ENCODE assay signal across 33 mouse cellular contexts in genomic region chr2:166334559-166334958, GRCm38 (mm10).
DNase-seq lines count a peak whose midpoint lies in the region; ATAC-seq and TF ChIP-seq lines count a peak whose summit lies in the region.
"Had no signal": no experiment of that assay in that cellular context is flagged by ENCODE, and none has a peak within 500 bp of the region (broad histone marks: within the 10 kb centered on the region; RNA-seq: fewer than 3 reads in every experiment).

No protein-coding gene starts in this region.

- WGBS in stomach, embryonic 14.5 days = 28% methylated on average over 7 of the region's 7 CpGs
- 47% methylated on average over 7 of the region's 7 CpGs for WGBS in stomach, postnatal 0 days
- WGBS in limb, embryonic 14.5 days = 23% methylated on average over 7 of the region's 7 CpGs
- WGBS in thymus, adult 2 months = 84% methylated on average over 7 of the region's 7 CpGs

- no peak for TF ChIP-seq CTCF in stomach, postnatal 0 days (IDR thresholded peaks at IDR 0.05; ENCODE audit: low read depth)
- TF ChIP-seq CTCF in thymus, adult 2 months (IDR thresholded peaks at IDR 0.05; ENCODE audit: borderline replicate concordance, control insufficient read depth, extremely low read depth, insufficient read depth, low read length, poor library complexity) = no peak

- no peak for TF ChIP-seq EP300 in stomach, postnatal 0 days (optimal IDR thresholded peaks at IDR 0.05)

- no peak overlapping the region for H3K4me2 ChIP-seq in stomach, embryonic 14.5 days (replicated peaks; ENCODE audit: low read depth, low read length)
- no peak overlapping the region for H3K4me2 ChIP-seq in stomach, postnatal 0 days (replicated peaks; ENCODE audit: low read depth)
- H3K4me2 ChIP-seq in limb, embryonic 14.5 days (replicated peaks; ENCODE audit: low read depth, low read length, severe bottlenecking) = no peak overlapping the region
- H3K4me2 ChIP-seq: embryonic facial prominence, embryonic 15.5 days; forebrain, embryonic 12.5 days; heart, embryonic 15.5 days; liver, embryonic 12.5 days; midbrain, embryonic 12.5 days; neural tube, embryonic 12.5 days had no signal

- no peak for DNase-seq in stomach, postnatal 0 days (ENCODE audit: low spot score)
- peak; percentile 64 for DNase-seq in forelimb bud, embryonic 11.5 days (ENCODE audit: low read depth, low spot score)
- no peak for DNase-seq in limb, embryonic 14.5 days (ENCODE audit: low spot score)
- no peak for DNase-seq in thymus, adult 2 months
- no peak for DNase-seq in heart, adult 11 months
- DNase-seq in heart, postnatal 25 days (ENCODE audit: low spot score) = no peak
- DNase-seq: adrenal gland, adult 2 months; adrenal gland, postnatal 36 days; B cell, adult 2 months; cerebellum, adult 18-20 months; cerebellum, postnatal 14 days; forebrain, postnatal 0 days; gastrocnemius, postnatal 14 days; kidney, adult 2 months; kidney, postnatal 4 days; liver, postnatal 0 days; lung, postnatal 36 days; right cerebral cortex, adult 18-20 months; spleen, adult 18-20 months; thymus, postnatal 14 days had no signal

- H3K9me3 ChIP-seq in stomach, embryonic 14.5 days (ENCODE audit: control insufficient read depth, low read depth, low read length) = no peaks in the 10 kb centered on the region
- no peaks in the 10 kb centered on the region for H3K9me3 ChIP-seq in stomach, postnatal 0 days (ENCODE audit: control insufficient read depth, low read length)
- H3K9me3 ChIP-seq in limb, embryonic 14.5 days (ENCODE audit: control insufficient read depth, low read length) = no peaks in the 10 kb centered on the region
- H3K9me3 ChIP-seq: embryonic facial prominence, embryonic 15.5 days; forebrain, embryonic 12.5 days; heart, embryonic 10.5 days; heart, embryonic 15.5 days; liver, embryonic 12.5 days; midbrain, embryonic 12.5 days; neural tube, embryonic 12.5 days had no signal

- peaks cover 43% of the 10 kb centered on the region for H3K4me1 ChIP-seq in stomach, embryonic 14.5 days (ENCODE audit: control insufficient read depth, insufficient read depth, low read length)
- H3K4me1 ChIP-seq in stomach, postnatal 0 days (replicated peaks; ENCODE audit: control insufficient read depth, insufficient read depth) = no peaks in the 10 kb centered on the region; the same call in 1 of the 2 replicates
- peaks cover 67% of the 10 kb centered on the region for H3K4me1 ChIP-seq in limb, embryonic 14.5 days (ENCODE audit: control insufficient read depth, insufficient read depth, low read length)
- H3K4me1 ChIP-seq in thymus, adult 2 months (replicated peaks; ENCODE audit: control insufficient read depth, insufficient read depth, low read length) = no peaks in the 10 kb centered on the region
- H3K4me1 ChIP-seq: liver, embryonic 12.5 days; megakaryocyte, embryonic 14.5 days had no signal

- no peak overlapping the region for H3K4me3 ChIP-seq in stomach, embryonic 14.5 days (ENCODE audit: low read depth, low read length)
- no peak overlapping the region for H3K4me3 ChIP-seq in stomach, postnatal 0 days (ENCODE audit: low read depth, low read length)
- no peak overlapping the region for H3K4me3 ChIP-seq in limb, embryonic 14.5 days (replicated peaks; ENCODE audit: low read length)
- H3K4me3 ChIP-seq in thymus, adult 2 months (ENCODE audit: control insufficient read depth, insufficient read depth, low read length) = no peak overlapping the region
- H3K4me3 ChIP-seq: embryonic facial prominence, embryonic 15.5 days; forebrain, embryonic 12.5 days; heart, embryonic 10.5 days; heart, embryonic 15.5 days; liver, embryonic 12.5 days; megakaryocyte, embryonic 14.5 days; midbrain, embryonic 12.5 days; myocyte; neural tube, embryonic 12.5 days had no signal

- no peaks in the 10 kb centered on the region for H3K36me3 ChIP-seq in stomach, embryonic 14.5 days (ENCODE audit: control insufficient read depth, insufficient read depth, low read length)
- H3K36me3 ChIP-seq in stomach, postnatal 0 days (ENCODE audit: control insufficient read depth, insufficient read depth, low read length) = no peaks in the 10 kb centered on the region
- H3K36me3 ChIP-seq in limb, embryonic 14.5 days (ENCODE audit: control insufficient read depth, insufficient read depth, low read length) = no peaks in the 10 kb centered on the region
- H3K36me3 ChIP-seq in thymus, adult 2 months (ENCODE audit: control insufficient read depth, insufficient read depth, low read length) = no peaks in the 10 kb centered on the region
- H3K36me3 ChIP-seq: embryonic facial prominence, embryonic 15.5 days; forebrain, embryonic 12.5 days; heart, embryonic 10.5 days; heart, embryonic 15.5 days; liver, embryonic 12.5 days; midbrain, embryonic 12.5 days; neural tube, embryonic 12.5 days had no signal

- no peak overlapping the region for H3K9ac ChIP-seq in stomach, embryonic 14.5 days (replicated peaks; ENCODE audit: low read depth, low read length)
- no peak overlapping the region for H3K9ac ChIP-seq in stomach, postnatal 0 days (ENCODE audit: low read length)
- H3K9ac ChIP-seq in limb, embryonic 14.5 days (ENCODE audit: low read depth, low read length, severe bottlenecking) = no peak overlapping the region
- H3K9ac ChIP-seq: embryonic facial prominence, embryonic 15.5 days; forebrain, embryonic 12.5 days; forebrain, postnatal 0 days; heart, embryonic 15.5 days; liver, embryonic 12.5 days; liver, postnatal 0 days; midbrain, embryonic 12.5 days; neural tube, embryonic 12.5 days had no signal

- H3K27ac ChIP-seq in stomach, embryonic 14.5 days (ENCODE audit: low read length) = peak overlapping the region; percentile 91
- H3K27ac ChIP-seq in stomach, postnatal 0 days (replicated peaks) = no peak overlapping the region
- H3K27ac ChIP-seq in limb, embryonic 14.5 days (replicated peaks; ENCODE audit: low read depth, low read length) = peak overlapping the region; percentile 65; the same call in 1 of the 2 replicates
- H3K27ac ChIP-seq in thymus, adult 2 months (ENCODE audit: control insufficient read depth, insufficient read depth, low read length) = no peak overlapping the region
- H3K27ac ChIP-seq: forebrain, embryonic 12.5 days; heart, embryonic 15.5 days; hindbrain, postnatal 0 days; kidney, postnatal 0 days; liver, embryonic 12.5 days; midbrain, embryonic 12.5 days; neural tube, embryonic 12.5 days had no signal

- no peak for ATAC-seq in stomach, embryonic 14.5 days (ENCODE audit: insufficient number of reproducible peaks, insufficient read depth, low FRiP score, low read depth)
- ATAC-seq in stomach, postnatal 0 days (ENCODE audit: low FRiP score, low TSS enrichment) = no peak
- ATAC-seq in limb, embryonic 14.5 days (ENCODE audit: low FRiP score, low read depth) = no peak
- ATAC-seq: activated CD4-positive, CD25-positive, alpha-beta regulatory T cell, adult 4 months; forebrain, postnatal 0 days; hindbrain, postnatal 0 days; liver, embryonic 12.5 days; liver, postnatal 0 days had no signal

- no peak for TF ChIP-seq POLR2A in limb, embryonic 14.5 days (IDR thresholded peaks at IDR 0.05; ENCODE audit: borderline replicate concordance, extremely low read depth, insufficient read depth, insufficient read length)
- TF ChIP-seq POLR2A in thymus, adult 2 months (IDR thresholded peaks at IDR 0.05; ENCODE audit: control insufficient read depth, extremely low read depth, insufficient read depth, low read length, poor library complexity) = no peak

- intact Hi-C loops in heart, postnatal 25 days (cut with DNase I) = no loop called here

- H3K27me3 ChIP-seq in stomach, embryonic 14.5 days (ENCODE audit: control insufficient read depth, insufficient read depth, low read length) = no peaks in the 10 kb centered on the region
- no peaks in the 10 kb centered on the region for H3K27me3 ChIP-seq in stomach, postnatal 0 days (ENCODE audit: control insufficient read depth, insufficient read depth, low read length)
- H3K27me3 ChIP-seq in limb, embryonic 14.5 days (ENCODE audit: control insufficient read depth, insufficient read depth, low read length) = no peaks in the 10 kb centered on the region
- H3K27me3 ChIP-seq in thymus, adult 2 months (ENCODE audit: control insufficient read depth, insufficient read depth, low read length) = no peaks in the 10 kb centered on the region
- H3K27me3 ChIP-seq: embryonic facial prominence, embryonic 15.5 days; heart, embryonic 15.5 days; liver, embryonic 12.5 days; midbrain, embryonic 12.5 days; neural tube, embryonic 12.5 days had no signal

Comparison
In these comparisons a context has a peak if more than half of its experiments do, and no peak if none do; other contexts are left out.
1. H3K27ac ChIP-seq: peak in stomach, embryonic 14.5 days (single experiment) and limb, embryonic 14.5 days (single experiment); none in stomach, postnatal 0 days (single experiment) and thymus, adult 2 months (single experiment).